Mouse (Mus musculus): ENCODE results near the gene Ctdspl2. TPM values are rescaled to one million over a fixed set of nuclear protein-coding genes. Genes with fewer than 3 reads are reported as not detected.

Gene Ctdspl2
- 10 to 100 TPM; 46.0 to 52.9 TPM for polyA plus RNA-seq (2017; shearing (Covaris generic))

GRCm38 (mm10) chr2:121955765-121956223 is at the start of gene Ctdspl2, which contains the start of gene Mageb3:
Gene Ctdspl2 (plus strand): TSS chr2:121956001.
Gene Mageb3 (minus strand): TSS chr2:121956092.

GRCm38 (mm10) chr2:122027862-122028755 is 72.3 kb downstream of the Ctdspl2 start, which contains the start of gene Eif3j1:
Gene Eif3j1 (plus strand): TSS chr2:122028546.

Other genes with a start within 250 kb of the Ctdspl2 start
- 1 to 10 TPM; 2.0 to 3.3 TPM for gene Frmd5, start 148.9 kb upstream of the Ctdspl2 start, polyA plus RNA-seq (2017; shearing (Covaris generic))
- 1 to 10 TPM; 5.0 to 7.6 TPM for gene Casc4, start 89.0 kb upstream of the Ctdspl2 start, polyA plus RNA-seq (2017; shearing (Covaris generic))
- not detected for gene Mageb3, start 91 bp downstream of the Ctdspl2 start, polyA plus RNA-seq (2017; shearing (Covaris generic))
- gene Eif3j1, start 72.5 kb downstream of the Ctdspl2 start, polyA plus RNA-seq (2017; shearing (Covaris generic)) = 10 to 100 TPM; 11.5 to 16.5 TPM
- gene Spg11, start 162.4 kb downstream of the Ctdspl2 start, polyA plus RNA-seq (2017; shearing (Covaris generic)) = 10 to 100 TPM; 12.7 to 18.8 TPM
- gene B2m, start 191.7 kb downstream of the Ctdspl2 start, polyA plus RNA-seq (2017; shearing (Covaris generic)) = 1,000 to 10,000 TPM; 7,214 to 7,784 TPM
- under 1 TPM in 1 of 2 experiments, not detected in 1; 0.76 TPM for gene Trim69, start 204.7 kb downstream of the Ctdspl2 start, polyA plus RNA-seq (2017; shearing (Covaris generic))
- 1 to 10 TPM in 1 of 2 experiments, under 1 TPM in 1; 0.69 to 1.5 TPM for gene Patl2, start 230.2 kb downstream of the Ctdspl2 start, polyA plus RNA-seq (2017; shearing (Covaris generic))
- gene Terb2, start 230.3 kb downstream of the Ctdspl2 start, polyA plus RNA-seq (2017; shearing (Covaris generic)) = under 1 TPM in 1 of 2 experiments, not detected in 1; 0.31 TPM